Mouse (Mus musculus): ENCODE data around the gene Myoc.

- TF ChIP-seq CTCF (IDR thresholded peaks at IDR 0.05; ENCODE audit: low read depth), result no peak
- TF ChIP-seq EP300 (optimal IDR thresholded peaks at IDR 0.05), result no peak
These were observed 9.5 kb downstream of the Myoc start for GRCm38 (mm10) chr1:162648416-162648815.

All from stomach, postnatal 0 days (tissue).